Mouse (Mus musculus) heart, adult 2 months (tissue): ENCODE measurements around the gene Nceh1. TPM values are rescaled to one million over a fixed set of nuclear protein-coding genes. Genes with fewer than 3 reads are reported as not detected.

Experiments used
- DNase-seq, 2 experiments: peaks; one replicate each; pipeline ENCODE4 v3.0.0; 2021
- H3K27ac ChIP-seq: fragments of 200-600 bp; 2 replicates; pipeline ENCODE4 v1.8.1; 2022
- H3K27me3 ChIP-seq: fragments of 200-500 bp; 2 replicates; pipeline ENCODE4 v1.6.1; 2012; ENCODE audit warnings: mild to moderate bottlenecking, low read length, inconsistent platforms, mixed read lengths; ENCODE audit not compliant: control insufficient read depth, insufficient read depth
- H3K36me3 ChIP-seq: fragments of 200-500 bp; 2 replicates; pipeline ENCODE4 v1.6.1; 2012; ENCODE audit warnings: low read length, inconsistent platforms; ENCODE audit not compliant: control insufficient read depth, insufficient read depth
- H3K4me1 ChIP-seq: fragments of 200-500 bp; 2 replicates; pipeline ENCODE4 v1.6.1; 2011; ENCODE audit warnings: low read length; ENCODE audit not compliant: control insufficient read depth, insufficient read depth
- H3K4me3 ChIP-seq: fragments of 200-600 bp; 2 replicates; pipeline ENCODE4 v1.8.1; 2022
- H3K79me2 ChIP-seq: fragments of 200-500 bp; replicated peaks from 2 replicates; pipeline ENCODE4 v1.6.1; 2012; ENCODE audit warnings: mild to moderate bottlenecking, inconsistent platforms, low read length, moderate library complexity, mixed read lengths; ENCODE audit not compliant: control insufficient read depth, insufficient read depth
- H3K9ac ChIP-seq: fragments of 200-500 bp; 2 replicates; pipeline ENCODE4 v1.6.1; 2012; ENCODE audit warnings: low read depth, mild to moderate bottlenecking, control low read depth, inconsistent platforms, low read length, mixed read lengths
- CTCF ChIP-seq: fragments of 200-600 bp; IDR thresholded peaks from 2 replicates; pipeline ENCODE4 v1.8.1; 2022; ENCODE audit warnings: antibody characterized with exemption, mild to moderate bottlenecking, moderate library complexity
- EP300 ChIP-seq: fragments of 200-500 bp; IDR thresholded peaks from 2 replicates; pipeline ENCODE4 v1.6.1; 2011; ENCODE audit warnings: low read depth, low read length, control low read depth; ENCODE audit not compliant: insufficient read depth
- POLR2A ChIP-seq: fragments of 200-500 bp; IDR thresholded peaks from 2 replicates; pipeline ENCODE4 v1.6.1; 2011; ENCODE audit warnings: mild to moderate bottlenecking, low read depth, low read length, control low read depth; ENCODE audit not compliant: insufficient read depth
- WGBS: fragments of 180-500 bp; shearing (Covaris S2); methylation state at CpG from one replicate; pipeline ENCODE4 v1.1.7; 2018; 5-methylcytosine and 5-hydroxymethylcytosine counted together
- intact Hi-C: fragments of 180-260 bp; cut with DNase I; formaldehyde crosslinking; loops from one replicate; pipeline ENCODE4 v1.15.1; 2025
- polyA plus RNA-seq: library from polyadenylated mRNA; depleted of rRNA; stranded (reverse); fragments of >200 nt; gene quantifications from 2 replicates; pipeline ENCODE4 v1.2.3, GENCODE M21; 2012
- total RNA-seq, 2 experiments: library from RNA; stranded (reverse); gene quantifications; 2 replicates each; pipeline ENCODE4 v1.2.3; 2021

Nceh1 gene
- total and polyA plus RNA-seq, 3 experiments = 81.3 to 233 (median 201) TPM

GRCm38 (mm10) chr3:27227629-27228453 is 45.1 kb downstream of the Nceh1 start:
- no peak for TF ChIP-seq EP300
- TF ChIP-seq CTCF = no peak
- TF ChIP-seq POLR2A = no peak
- DNase-seq = no peak
- no peak overlapping the region for H3K9ac ChIP-seq
- H3K27ac ChIP-seq = no peak overlapping the region; the same call in 1 of the 2 replicates
- WGBS = 80% methylated on average over 3 of the region's 3 CpGs
- no peaks in the 10 kb centered on the region for H3K4me1 ChIP-seq
- intact Hi-C loops = no loop called here
- H3K4me3 ChIP-seq = no peak overlapping the region
- no peaks in the 10 kb centered on the region for H3K79me2 ChIP-seq
- no peaks in the 10 kb centered on the region for H3K27me3 ChIP-seq
- peaks cover 9% of the 10 kb centered on the region for H3K36me3 ChIP-seq

- intact Hi-C loops = no loop called here
- no peaks in the 10 kb centered on the region for H3K79me2 ChIP-seq
- H3K4me3 ChIP-seq = no peak overlapping the region
- peaks cover 9% of the 10 kb centered on the region for H3K36me3 ChIP-seq
- H3K27ac ChIP-seq = no peak overlapping the region
- no peak overlapping the region for H3K9ac ChIP-seq
- TF ChIP-seq EP300 = no peak
- peak; percentile 58 for TF ChIP-seq CTCF
- TF ChIP-seq POLR2A = no peak
- WGBS = 74% methylated on average over 11 of the region's 11 CpGs
- peaks cover 2% of the 10 kb centered on the region; the same call in 1 of the 2 replicates for H3K4me1 ChIP-seq
- no peaks in the 10 kb centered on the region for H3K27me3 ChIP-seq
- DNase-seq = no peak
Observed at GRCm38 (mm10) chr3:27228530-27229309, 46.0 kb downstream of the Nceh1 start.

- no peaks in the 10 kb centered on the region for H3K27me3 ChIP-seq
- peaks cover 4% of the 10 kb centered on the region; the same call in 1 of the 2 replicates for H3K36me3 ChIP-seq
- H3K4me1 ChIP-seq = peaks cover 9% of the 10 kb centered on the region
- no peak for DNase-seq
- H3K9ac ChIP-seq = no peak overlapping the region
- no peak overlapping the region for H3K4me3 ChIP-seq
- TF ChIP-seq EP300 = no peak
- no peak for TF ChIP-seq CTCF
- no peak for TF ChIP-seq POLR2A
- no peaks in the 10 kb centered on the region for H3K79me2 ChIP-seq
- WGBS = 54% methylated on average over 4 of the region's 4 CpGs
- intact Hi-C loops = no loop called here
- peak overlapping the region; percentile 69 for H3K27ac ChIP-seq
Observed at GRCm38 (mm10) chr3:27233361-27233760, 50.6 kb downstream of the Nceh1 start.

- peak overlapping the region; percentile 69 for H3K27ac ChIP-seq
- TF ChIP-seq EP300 = peak; percentile 67; the same call in 1 of the 2 replicates
- TF ChIP-seq CTCF = peak; percentile 31; the same call in 1 of the 2 replicates
- no peak for TF ChIP-seq POLR2A
- peak; percentile 38 to 66 for DNase-seq
- no peaks in the 10 kb centered on the region for H3K27me3 ChIP-seq
- peaks cover 4% of the 10 kb centered on the region; the same call in 1 of the 2 replicates for H3K36me3 ChIP-seq
- peak overlapping the region; percentile 36 for H3K9ac ChIP-seq
- H3K79me2 ChIP-seq = no peaks in the 10 kb centered on the region
- intact Hi-C loops = no loop called here
- peaks cover 9% of the 10 kb centered on the region for H3K4me1 ChIP-seq
- WGBS = 22% methylated on average over 6 of the region's 6 CpGs
- no peak overlapping the region for H3K4me3 ChIP-seq
Observed at GRCm38 (mm10) chr3:27233841-27234240, 51.1 kb downstream of the Nceh1 start.

GRCm38 (mm10) chr3:27234976-27235375 is 52.2 kb downstream of the Nceh1 start:
- Histone ChIP-seq H3K27ac (no peak overlapping the region; the same call in 1 of the 2 replicates), H3K36me3 (peaks cover 4% of the 10 kb centered on the region; the same call in 1 of the 2 replicates), H3K27me3 (no peaks in the 10 kb centered on the region), H3K79me2 (no peaks in the 10 kb centered on the region), H3K4me1 (peaks cover 9% of the 10 kb centered on the region), H3K9ac (no peak overlapping the region), H3K4me3 (no peak overlapping the region)
- WGBS = 52% methylated on average over 1 of the region's 1 CpGs
- no peak for DNase-seq
- intact Hi-C loops = loop anchor here (5.0 kb wide), 1 partner anchor 168 kb away; no protein-coding TSS in a partner anchor
- TF ChIP-seq EP300 (no peak), POLR2A (no peak), CTCF (no peak)
